Mouse (Mus musculus): ENCODE measurements around the gene Npas2.

- TF ChIP-seq POLR2A (IDR thresholded peaks at IDR 0.05; ENCODE audit: borderline replicate concordance, control insufficient read depth, low read depth, low read length) (no peak), CTCF (IDR thresholded peaks at IDR 0.05; ENCODE audit: control insufficient read depth, insufficient read depth, low read length) (no peak)
These were observed 151.6 kb downstream of the Npas2 start for GRCm38 (mm10) chr1:39344981-39345600.

Measured in bone marrow, adult 2 months (tissue).